Mouse (Mus musculus) left cerebral cortex, adult 11 months (tissue): ENCODE data around the gene Tyro3.

Source experiments
- DNase-seq: peaks from one replicate; pipeline ENCODE4 v3.0.0; 2022; ENCODE audit warnings: low spot score

Tyro3 gene

GRCm38 (mm10) chr2:119804776-119805175 is 7.2 kb downstream of the Tyro3 start:
- no peak for DNase-seq

GRCm38 (mm10) chr2:119805536-119805935 is 8.0 kb downstream of the Tyro3 start:
- no peak for DNase-seq

GRCm38 (mm10) chr2:119808438-119808837 is 10.9 kb downstream of the Tyro3 start:
- DNase-seq = no peak

GRCm38 (mm10) chr2:119808881-119809280 is 11.3 kb downstream of the Tyro3 start:
- no peak for DNase-seq

GRCm38 (mm10) chr2:119810890-119811289 is 13.4 kb downstream of the Tyro3 start:
- DNase-seq = no peak

- DNase-seq = no peak
Observed at GRCm38 (mm10) chr2:119811490-119812146, 14.1 kb downstream of the Tyro3 start.

GRCm38 (mm10) chr2:119814376-119814933 is 16.9 kb downstream of the Tyro3 start:
- DNase-seq = no peak

GRCm38 (mm10) chr2:119816611-119817010 is 19.1 kb downstream of the Tyro3 start:
- DNase-seq = no peak

GRCm38 (mm10) chr2:119817047-119817446 is 19.5 kb downstream of the Tyro3 start:
- no peak for DNase-seq

GRCm38 (mm10) chr2:119818668-119819272 is 21.2 kb downstream of the Tyro3 start:
- DNase-seq = no peak

GRCm38 (mm10) chr2:119821136-119821535 is 23.6 kb downstream of the Tyro3 start:
- DNase-seq = no peak

- DNase-seq = no peak
Observed at GRCm38 (mm10) chr2:119830579-119830978, 33.0 kb downstream of the Tyro3 start.

- DNase-seq = no peak
Observed at GRCm38 (mm10) chr2:119834231-119834630, 36.7 kb downstream of the Tyro3 start.

GRCm38 (mm10) chr2:119837616-119838015 is 40.1 kb downstream of the Tyro3 start:
- DNase-seq = no peak

- DNase-seq = no peak
Observed at GRCm38 (mm10) chr2:119838363-119839156, 41.0 kb downstream of the Tyro3 start.

- DNase-seq = no peak
Observed at GRCm38 (mm10) chr2:119840008-119840407, 42.5 kb downstream of the Tyro3 start.

- peak; percentile 38 for DNase-seq
Observed at GRCm38 (mm10) chr2:119842000-119842399, 44.5 kb downstream of the Tyro3 start.

- DNase-seq = no peak
Observed at GRCm38 (mm10) chr2:119843526-119843925, 46.0 kb downstream of the Tyro3 start.

GRCm38 (mm10) chr2:119845882-119846546 is 48.5 kb downstream of the Tyro3 start:
- DNase-seq = no peak

- DNase-seq = no peak
Observed at GRCm38 (mm10) chr2:119846929-119847328, 49.4 kb downstream of the Tyro3 start.

GRCm38 (mm10) chr2:119853811-119854210 is 56.3 kb downstream of the Tyro3 start:
- DNase-seq = peak; percentile 35

GRCm38 (mm10) chr2:119855310-119855850 is 57.8 kb downstream of the Tyro3 start:
- DNase-seq = no peak
